Mouse (Mus musculus): ENCODE data around the gene Supt20. TPM values are rescaled to one million over a fixed set of nuclear protein-coding genes. Genes with fewer than 3 reads are reported as not detected.
"Not testable (repeated sequence)": the region's sequence is repeated elsewhere in the genome, so short reads cannot be mapped to it uniquely, and the experiment has no call there.

Supt20 gene
- polyA plus RNA-seq, 1 experiment = not detected

DNA sequence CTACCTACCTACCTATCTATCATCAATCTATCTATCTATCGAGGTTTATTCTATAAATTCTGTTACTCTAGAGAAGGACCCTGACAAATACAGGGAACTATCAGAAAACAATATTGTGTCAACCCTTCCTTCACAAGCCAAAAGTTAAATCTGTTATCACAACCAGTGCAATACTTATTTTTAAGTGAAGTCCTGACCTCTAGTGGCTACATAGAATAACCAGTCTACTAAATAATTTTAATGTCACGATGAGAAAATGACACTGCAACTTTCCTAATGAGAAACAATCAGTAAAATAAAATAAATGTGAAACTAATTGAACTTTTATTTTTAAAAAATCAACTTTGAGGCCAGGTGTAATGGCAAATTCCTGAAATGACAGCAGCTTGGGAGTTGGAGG, 3.5 kb upstream of the Supt20 start:
- Histone ChIP-seq H3K27ac (ENCODE audit: insufficient read depth, low read depth, low read length) (no peak overlapping the region), H3K4me3 (ENCODE audit: insufficient read depth, low read depth, low read length) (no peak overlapping the region), H3K4me1 (ENCODE audit: control insufficient read depth, insufficient read depth, low read length) (peaks cover 3% of the 10 kb centered on the region)
- no peak for TF ChIP-seq CTCF (IDR thresholded peaks at IDR 0.05; ENCODE audit: insufficient read depth, low read depth, low read length)
- no peak for TF ChIP-seq POLR2A (IDR thresholded peaks at IDR 0.05; ENCODE audit: insufficient read depth, low read depth, low read length)
- 39% methylated on average over 2 of the region's 2 CpGs for WGBS

DNA sequence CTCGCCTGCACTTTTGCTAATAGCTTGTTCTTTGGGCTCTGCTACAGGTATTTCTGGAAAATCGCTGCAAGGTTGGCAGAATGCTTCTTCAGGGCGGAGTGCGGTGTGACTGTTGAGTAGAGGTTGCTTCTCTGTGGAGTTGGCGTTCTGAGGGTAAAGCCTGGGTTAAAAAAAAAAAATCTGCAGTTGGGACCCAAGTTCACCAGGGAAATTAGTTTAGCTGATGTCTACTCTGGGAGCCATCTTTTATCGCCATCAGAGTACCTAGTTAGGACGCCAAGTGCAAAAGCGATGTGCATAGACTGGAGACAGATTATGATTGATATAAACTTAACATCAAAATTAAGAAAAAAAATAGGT, 429 bp downstream of the Supt20 start:
- TF ChIP-seq CTCF (IDR thresholded peaks at IDR 0.05; ENCODE audit: insufficient read depth, low read depth, low read length) (no peak), POLR2A (IDR thresholded peaks at IDR 0.05; ENCODE audit: insufficient read depth, low read depth, low read length) (no peak)
- WGBS = 0% methylated on average over 8 of the region's 8 CpGs
- Histone ChIP-seq H3K27ac (ENCODE audit: insufficient read depth, low read depth, low read length) (peak overlapping the region; percentile 23; the same call in 1 of the 2 replicates), H3K4me3 (ENCODE audit: insufficient read depth, low read depth, low read length) (peak overlapping the region; percentile 99), H3K4me1 (ENCODE audit: control insufficient read depth, insufficient read depth, low read length) (peaks cover 3% of the 10 kb centered on the region)

DNA sequence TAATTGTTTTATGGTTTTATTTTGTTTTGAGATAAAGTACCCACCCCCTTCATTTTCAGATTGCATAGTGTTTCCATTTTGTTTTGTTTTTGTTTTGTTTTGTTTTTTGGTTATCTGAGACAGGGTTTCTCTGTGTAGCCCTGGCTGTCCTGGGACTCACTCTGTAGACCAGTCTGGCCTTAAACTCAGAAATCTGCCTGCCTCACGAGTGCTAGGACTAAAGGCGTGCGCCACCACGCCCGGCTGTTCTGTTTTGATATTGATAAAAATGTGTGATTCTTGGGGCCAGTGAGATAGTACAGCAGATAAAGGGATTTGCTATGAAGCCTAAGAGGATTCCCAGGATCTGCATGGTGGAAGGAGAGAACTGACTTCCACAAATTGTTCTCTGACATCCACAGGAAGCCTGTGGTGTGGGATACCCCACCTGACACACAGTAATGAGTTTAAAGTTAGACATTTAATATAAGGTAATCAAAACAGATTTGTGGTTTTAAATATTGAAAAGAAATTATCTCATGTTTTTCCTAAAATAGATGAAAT, 7.2 kb downstream of the Supt20 start:
- TF ChIP-seq POLR2A (IDR thresholded peaks at IDR 0.05; ENCODE audit: insufficient read depth, low read depth, low read length) (no peak), CTCF (IDR thresholded peaks at IDR 0.05; ENCODE audit: insufficient read depth, low read depth, low read length) (no peak)
- H3K4me3 ChIP-seq (ENCODE audit: insufficient read depth, low read depth, low read length) = no peak overlapping the region
- no peak overlapping the region for H3K27ac ChIP-seq (ENCODE audit: insufficient read depth, low read depth, low read length)
- H3K4me1 ChIP-seq (ENCODE audit: control insufficient read depth, insufficient read depth, low read length) = no peaks in the 10 kb centered on the region
- WGBS = 90% methylated on average over 5 of the region's 5 CpGs

DNA sequence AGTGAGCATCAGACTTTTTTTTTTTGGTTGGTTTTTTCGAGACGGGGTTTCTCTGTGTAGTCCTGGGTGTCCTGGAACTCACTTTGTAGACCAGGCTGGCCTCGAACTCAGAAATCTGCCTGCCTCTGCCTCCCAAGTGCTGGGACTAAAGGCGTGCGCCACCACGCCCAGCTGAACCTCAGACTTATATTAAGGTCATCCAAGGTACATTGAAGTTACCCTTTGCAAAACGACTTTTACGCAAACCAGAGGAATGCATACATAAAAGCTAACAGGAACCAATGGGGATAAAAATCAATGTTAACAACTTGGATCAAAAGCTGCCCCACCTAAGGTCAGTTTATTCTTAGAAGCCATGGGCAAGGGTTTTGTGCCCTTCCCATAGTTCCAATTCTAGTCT, 11.5 kb downstream of the Supt20 start:
- 96% methylated on average over 8 of the region's 8 CpGs for WGBS
- not testable (repeated sequence) for H3K4me3 ChIP-seq (ENCODE audit: insufficient read depth, low read depth, low read length)

DNA sequence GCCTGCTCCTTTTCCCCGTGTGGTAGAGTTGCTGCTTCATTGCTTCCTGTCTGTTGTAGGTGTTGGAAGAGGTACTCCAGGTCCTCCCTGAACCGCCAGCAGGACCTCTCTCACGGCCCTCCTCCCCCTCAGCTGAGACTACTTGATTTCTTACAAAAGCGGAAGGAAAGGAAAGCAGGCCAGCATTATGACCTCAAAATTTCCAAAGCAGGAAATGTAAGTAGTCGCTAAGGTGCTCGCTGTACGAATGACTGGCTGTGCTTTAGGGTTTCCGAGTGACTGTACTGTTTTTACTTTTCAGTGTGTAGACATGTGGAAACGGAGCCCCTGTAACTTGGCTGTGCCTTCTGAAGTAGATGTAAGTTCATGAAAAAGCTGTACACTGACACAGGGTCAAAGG, 16.4 kb downstream of the Supt20 start:
- 88% methylated on average over 9 of the region's 9 CpGs for WGBS
- Histone ChIP-seq H3K4me3 (ENCODE audit: insufficient read depth, low read depth, low read length) (no peak overlapping the region), H3K27ac (ENCODE audit: insufficient read depth, low read depth, low read length) (no peak overlapping the region), H3K4me1 (ENCODE audit: control insufficient read depth, insufficient read depth, low read length) (no peaks in the 10 kb centered on the region)
- TF ChIP-seq CTCF (IDR thresholded peaks at IDR 0.05; ENCODE audit: insufficient read depth, low read depth, low read length) = no peak
- no peak for TF ChIP-seq POLR2A (IDR thresholded peaks at IDR 0.05; ENCODE audit: insufficient read depth, low read depth, low read length)

More for the DNA sequence above, 11.5 kb downstream of the Supt20 start:
- H3K4me1 ChIP-seq (ENCODE audit: control insufficient read depth, insufficient read depth, low read length); H3K27ac ChIP-seq (ENCODE audit: insufficient read depth, low read depth, low read length): not testable (repeated sequence)

DNA sequence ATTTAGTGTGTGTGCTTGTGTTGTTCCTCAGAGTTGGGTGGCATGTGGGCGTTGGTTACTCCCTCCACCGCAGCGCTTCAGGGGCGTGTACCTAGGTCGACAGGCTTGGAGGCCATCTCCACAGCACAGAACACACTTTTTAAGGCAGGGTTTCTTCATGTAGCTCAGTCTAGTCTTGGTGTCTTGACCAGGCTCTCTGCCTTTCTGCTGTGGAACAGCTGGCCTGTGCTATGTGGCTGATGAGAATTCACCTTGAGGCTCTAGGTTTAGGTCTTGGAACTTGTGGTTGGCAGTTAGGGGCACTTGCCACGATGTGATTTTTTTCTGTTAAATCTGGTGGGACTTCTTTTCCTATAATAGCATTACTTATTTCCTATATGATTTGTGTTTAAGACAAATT, 21.6 kb downstream of the Supt20 start, which contains the start of gene Gm21958:
TSS of gene Gm21958 (minus strand) at position 101 of the 400 bp plus-strand sequence.
- no peak within 1 kb of the TSS for H3K4me3 ChIP-seq (ENCODE audit: insufficient read depth, low read depth, low read length)
- TF ChIP-seq CTCF (IDR thresholded peaks at IDR 0.05; ENCODE audit: insufficient read depth, low read depth, low read length) (no peak), POLR2A (IDR thresholded peaks at IDR 0.05; ENCODE audit: insufficient read depth, low read depth, low read length) (no peak)
- 86% methylated on average over 6 of the region's 6 CpGs for WGBS
- H3K4me1 ChIP-seq (ENCODE audit: control insufficient read depth, insufficient read depth, low read length) = peaks cover 3% of the 10 kb centered on the region; the same call in 1 of the 2 replicates
- no peak within 1 kb of the TSS for H3K27ac ChIP-seq (ENCODE audit: insufficient read depth, low read depth, low read length)

DNA sequence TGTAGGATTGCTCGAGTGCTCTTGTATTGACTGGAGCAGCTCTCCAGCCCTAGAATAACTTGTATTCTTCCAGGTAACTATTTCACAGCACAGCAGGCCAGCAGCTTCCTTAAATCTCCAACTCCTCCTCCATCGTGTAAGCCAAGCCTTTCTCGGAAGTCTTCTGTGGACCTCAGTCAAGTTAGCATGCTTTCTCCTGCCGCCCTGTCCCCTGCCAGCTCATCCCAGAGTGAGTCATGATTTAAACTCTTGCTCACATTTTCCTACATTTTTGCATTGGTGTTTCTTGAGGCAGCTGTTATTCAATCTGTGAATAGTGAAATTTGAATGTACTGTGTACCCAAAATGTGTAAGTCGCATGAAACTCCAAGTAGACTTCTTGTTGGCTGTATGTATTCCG, 22.9 kb downstream of the Supt20 start:
- no peak overlapping the region for H3K27ac ChIP-seq (ENCODE audit: insufficient read depth, low read depth, low read length)
- no peak for TF ChIP-seq CTCF (IDR thresholded peaks at IDR 0.05; ENCODE audit: insufficient read depth, low read depth, low read length)
- TF ChIP-seq POLR2A (IDR thresholded peaks at IDR 0.05; ENCODE audit: insufficient read depth, low read depth, low read length) = no peak
- H3K4me3 ChIP-seq (ENCODE audit: insufficient read depth, low read depth, low read length) = no peak overlapping the region
- WGBS = 71% methylated on average over 6 of the region's 6 CpGs
- H3K4me1 ChIP-seq (ENCODE audit: control insufficient read depth, insufficient read depth, low read length) = peaks cover 3% of the 10 kb centered on the region; the same call in 1 of the 2 replicates

DNA sequence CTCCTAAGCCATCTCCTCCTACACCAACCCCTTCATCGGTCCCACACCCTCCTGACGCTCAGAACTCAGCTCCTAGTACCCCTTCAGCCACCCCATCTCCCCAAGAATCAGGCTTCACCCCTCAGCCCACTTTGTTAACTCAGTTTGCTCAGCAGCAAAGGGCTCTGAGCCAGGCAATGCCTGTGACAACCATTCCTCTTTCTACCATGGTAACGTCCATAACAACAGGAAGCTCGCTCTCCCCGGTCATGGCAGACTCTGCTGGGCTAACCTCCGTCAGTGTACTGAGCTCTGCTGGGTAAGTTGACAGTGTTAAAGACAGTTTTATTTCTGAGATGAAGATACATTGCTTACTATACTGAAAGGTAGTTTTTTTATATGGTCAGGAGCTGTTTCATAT, 24.7 kb downstream of the Supt20 start:
- no peak overlapping the region for H3K27ac ChIP-seq (ENCODE audit: insufficient read depth, low read depth, low read length)
- no peak for TF ChIP-seq CTCF (IDR thresholded peaks at IDR 0.05; ENCODE audit: insufficient read depth, low read depth, low read length)
- no peak for TF ChIP-seq POLR2A (IDR thresholded peaks at IDR 0.05; ENCODE audit: insufficient read depth, low read depth, low read length)
- peaks cover 3% of the 10 kb centered on the region; the same call in 1 of the 2 replicates for H3K4me1 ChIP-seq (ENCODE audit: control insufficient read depth, insufficient read depth, low read length)
- no peak overlapping the region for H3K4me3 ChIP-seq (ENCODE audit: insufficient read depth, low read depth, low read length)
- 65% methylated on average over 6 of the region's 6 CpGs for WGBS

DNA sequence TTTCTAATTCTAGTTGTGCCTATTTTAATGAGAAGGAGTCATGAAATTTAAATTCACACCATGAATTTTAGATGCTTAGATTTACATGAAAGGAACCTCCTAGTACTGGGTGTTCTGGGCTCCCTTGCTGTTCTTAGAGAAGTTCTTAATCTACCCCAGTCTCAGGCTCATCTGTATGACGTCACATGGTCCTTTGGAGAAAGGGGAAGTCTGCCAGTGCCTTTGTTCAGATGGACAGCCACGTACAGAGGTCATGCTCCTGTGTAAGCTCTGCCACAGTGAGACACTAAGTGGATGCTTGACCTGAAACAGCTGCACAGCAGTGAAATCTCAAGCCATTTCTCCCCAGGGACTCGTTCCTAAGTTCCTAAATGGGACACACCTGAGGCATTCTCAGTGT, 26.3 kb downstream of the Supt20 start:
- Histone ChIP-seq H3K4me1 (ENCODE audit: control insufficient read depth, insufficient read depth, low read length) (peaks cover 3% of the 10 kb centered on the region; the same call in 1 of the 2 replicates), H3K27ac (ENCODE audit: insufficient read depth, low read depth, low read length) (no peak overlapping the region), H3K4me3 (ENCODE audit: insufficient read depth, low read depth, low read length) (no peak overlapping the region)
- TF ChIP-seq POLR2A (IDR thresholded peaks at IDR 0.05; ENCODE audit: insufficient read depth, low read depth, low read length) (no peak), CTCF (IDR thresholded peaks at IDR 0.05; ENCODE audit: insufficient read depth, low read depth, low read length) (no peak)
- whole genome bisulfite sequencing = 71% methylated on average over 3 of the region's 3 CpGs
